Mouse (Mus musculus) lung, adult 2 months (tissue): ENCODE results near the gene Hpd. TPM values are rescaled to one million over a fixed set of nuclear protein-coding genes. Genes with fewer than 3 reads are reported as not detected.
A peak's percentile ranks its signal among the peaks of the same experiment; 100 is the strongest.

Experiments used
- DNase-seq: peaks from one replicate; pipeline ENCODE4 v3.0.0; 2022
- H3K4me1 ChIP-seq: fragments of 200-500 bp; 2 replicates; pipeline ENCODE4 v1.6.1; 2011; ENCODE audit warnings: low read length; ENCODE audit not compliant: control insufficient read depth, insufficient read depth
- H3K4me3 ChIP-seq: fragments of 200-500 bp; replicated peaks from 2 replicates; pipeline ENCODE3; 2011; ENCODE audit warnings: low read depth, mild to moderate bottlenecking, control low read depth, low read length; ENCODE audit errors: extremely low read depth
- CTCF ChIP-seq: fragments of 200-500 bp; IDR thresholded peaks from 2 replicates; pipeline ENCODE4 v1.5.1; 2011; ENCODE audit warnings: mild to moderate bottlenecking, low read length, control low read depth; ENCODE audit not compliant: insufficient read depth
- POLR2A ChIP-seq: fragments of 200-500 bp; IDR thresholded peaks from 2 replicates; pipeline ENCODE4 v1.6.1; 2011; ENCODE audit warnings: low read depth, mild to moderate bottlenecking, control low read depth, low read length, borderline replicate concordance; ENCODE audit errors: extremely low read depth
- WGBS: fragments of 180-500 bp; shearing (Covaris S2); methylation state at CpG from one replicate; pipeline ENCODE4 v1.1.7; 2018; 5-methylcytosine and 5-hydroxymethylcytosine counted together
- polyA plus RNA-seq: library from polyadenylated mRNA; depleted of rRNA; stranded (reverse); fragments of >200 nt; gene quantifications from 2 replicates; pipeline ENCODE4 v1.2.3, GENCODE M21; 2012

Hpd gene
- polyA plus RNA-seq, 1 experiment: 2.2 TPM

DNA sequence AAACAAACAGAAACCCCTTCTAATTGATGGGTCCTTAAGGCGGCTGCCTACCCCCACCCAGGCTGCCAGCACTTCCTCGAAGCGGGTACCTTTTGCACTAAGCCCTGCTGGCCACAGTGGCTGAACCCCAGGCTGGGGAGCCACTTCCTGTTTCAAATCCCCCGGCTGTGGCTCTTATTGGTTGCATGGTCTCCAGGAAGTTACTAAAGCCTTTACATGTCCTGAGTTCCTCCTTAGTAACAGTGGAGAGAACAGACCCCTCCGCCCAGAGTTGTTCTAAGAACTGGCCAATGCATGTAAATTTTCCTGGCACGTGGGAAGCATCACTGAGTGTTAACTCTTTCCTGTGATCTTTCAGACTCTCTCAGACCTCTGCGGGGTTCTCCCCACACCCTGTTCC lies 31.4 kb downstream of the Hpd start:
- no peak for TF ChIP-seq POLR2A
- no peak for TF ChIP-seq CTCF
- WGBS: 16% methylated on average over 7 of the region's 7 CpGs
- H3K4me1 ChIP-seq: peaks cover 15% of the 10 kb centered on the region
- no peak for DNase-seq
- H3K4me3 ChIP-seq: no peak overlapping the region

GRCm38 (mm10) chr5:123150641-123151040 lies 31.9 kb downstream of the Hpd start:
- TF ChIP-seq CTCF: no peak
- TF ChIP-seq POLR2A: no peak
- WGBS: 10% methylated on average over 7 of the region's 7 CpGs
- Histone ChIP-seq H3K4me1 (peaks cover 15% of the 10 kb centered on the region), H3K4me3 (no peak overlapping the region)
- peak; percentile 38 for DNase-seq

- H3K4me3 ChIP-seq: peak overlapping the region; percentile 71
- peak; percentile 90 for TF ChIP-seq CTCF
- 0 out of 2 replicates have a peak, but pooled peaks have one; percentile 35 for TF ChIP-seq POLR2A
- WGBS: 4% methylated on average over 19 of the region's 19 CpGs
- H3K4me1 ChIP-seq: peaks cover 15% of the 10 kb centered on the region
- peak; percentile 90 for DNase-seq
Measured at GRCm38 (mm10) chr5:123149451-123150400, 32.8 kb downstream of the Hpd start.

- TF ChIP-seq POLR2A: no peak
- no peak for TF ChIP-seq CTCF
- DNase-seq: no peak
- Histone ChIP-seq H3K4me1 (peaks cover 19% of the 10 kb centered on the region), H3K4me3 (no peak overlapping the region)
- 83% methylated on average over 25 of the region's 25 CpGs for WGBS
Measured at GRCm38 (mm10) chr5:123148073-123148722, 34.3 kb downstream of the Hpd start.

GRCm38 (mm10) chr5:123147569-123147968 lies 35.0 kb downstream of the Hpd start:
- WGBS: 81% methylated on average over 17 of the region's 17 CpGs
- DNase-seq: no peak
- Histone ChIP-seq H3K4me1 (peaks cover 19% of the 10 kb centered on the region), H3K4me3 (no peak overlapping the region)
- no peak for TF ChIP-seq POLR2A

GRCm38 (mm10) chr5:123146357-123146756 lies 36.2 kb downstream of the Hpd start:
- no peak for DNase-seq
- Histone ChIP-seq H3K4me1 (peaks cover 19% of the 10 kb centered on the region), H3K4me3 (no peak overlapping the region)
- 89% methylated on average over 11 of the region's 11 CpGs for WGBS
- no peak for TF ChIP-seq CTCF

DNA sequence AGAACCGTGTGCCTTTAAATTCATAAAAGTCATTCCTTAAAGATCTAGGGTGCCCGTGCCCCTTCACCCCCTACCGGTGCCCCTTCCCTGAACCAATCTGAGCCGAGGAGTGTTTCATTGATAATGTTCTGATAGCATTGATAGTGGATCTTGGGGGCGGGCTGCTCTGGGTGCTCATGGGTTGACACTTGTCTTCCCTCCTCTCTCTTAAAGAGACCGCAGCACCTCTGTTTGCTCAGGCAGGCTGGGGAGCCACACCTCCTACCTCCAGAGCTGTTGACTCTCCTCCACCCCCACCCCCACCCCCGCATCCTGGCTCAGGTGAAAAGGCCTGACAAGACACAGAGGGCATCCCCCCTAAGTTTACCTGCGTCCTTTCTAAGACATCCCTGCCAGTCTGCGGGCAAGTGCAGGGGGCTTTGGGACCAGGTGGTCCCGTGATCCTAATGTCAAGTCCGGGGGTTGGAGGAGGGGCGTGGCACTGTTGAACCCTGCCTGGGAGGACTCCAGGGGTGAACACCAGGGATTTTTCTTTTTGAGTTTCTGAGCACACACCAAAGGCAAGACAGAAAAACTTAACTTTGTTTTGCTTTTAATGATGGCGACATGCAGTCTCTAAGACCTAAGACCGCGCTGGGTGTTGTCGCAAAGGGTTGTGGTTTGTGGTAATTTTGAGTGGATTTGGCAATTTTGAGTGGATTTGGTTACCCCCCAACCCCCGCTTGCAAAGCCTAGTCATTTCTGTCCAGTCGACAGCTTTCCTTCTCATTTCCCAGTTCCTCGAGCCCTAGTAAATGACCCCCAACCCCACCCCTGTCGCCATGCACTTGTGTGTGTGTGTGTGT lies 37.6 kb downstream of the Hpd start:
- H3K4me1 ChIP-seq: peaks cover 12% of the 10 kb centered on the region
- no peak for DNase-seq
- TF ChIP-seq POLR2A (no peak), CTCF (no peak)
- WGBS: 42% methylated on average over 20 of the region's 20 CpGs
- peak overlapping the region; percentile 41 for H3K4me3 ChIP-seq

DNA sequence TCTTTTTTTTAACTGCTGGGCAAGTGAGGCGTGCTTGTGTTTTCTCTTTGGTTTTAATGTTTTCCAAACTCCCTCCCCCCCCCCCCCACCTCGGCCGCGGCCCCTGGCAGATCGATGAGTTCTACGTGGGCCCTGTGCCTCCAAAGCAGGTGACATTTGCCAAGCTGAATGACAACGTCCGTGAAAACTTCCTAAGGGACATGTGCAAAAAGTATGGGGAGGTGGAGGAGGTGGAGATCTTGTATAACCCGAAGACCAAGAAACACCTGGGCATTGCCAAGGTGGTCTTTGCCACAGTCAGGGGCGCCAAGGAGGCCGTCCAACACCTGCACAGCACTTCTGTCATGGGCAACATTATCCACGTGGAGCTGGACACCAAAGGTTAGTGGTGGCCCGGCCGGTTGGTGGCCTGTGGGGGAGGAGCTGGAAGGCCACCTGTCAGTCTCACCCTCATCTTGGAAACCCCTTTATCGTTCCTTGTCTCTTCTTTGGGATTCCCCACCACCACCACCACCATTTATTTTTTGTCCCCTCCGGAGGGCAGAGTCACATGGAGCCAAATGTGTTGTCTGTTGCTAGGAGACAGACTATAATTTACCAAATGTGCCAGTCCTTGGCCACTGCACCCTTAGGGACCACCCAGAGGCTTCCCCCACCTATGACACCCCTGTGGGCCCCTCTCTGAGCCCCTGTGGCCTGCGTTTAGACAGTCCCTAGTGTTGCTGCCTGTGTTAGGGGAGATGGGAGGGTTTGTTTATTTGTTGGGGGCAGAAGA lies 38.4 kb downstream of the Hpd start:
- Histone ChIP-seq H3K4me3 (peak overlapping the region; percentile 49), H3K4me1 (peaks cover 6% of the 10 kb centered on the region)
- WGBS: 7% methylated on average over 17 of the region's 17 CpGs
- DNase-seq: no peak
- no peak for TF ChIP-seq POLR2A
- TF ChIP-seq CTCF: no peak
